Mouse (Mus musculus): Measurements from ENCODE around the gene Gm20388. TPM values are rescaled to one million over a fixed set of nuclear protein-coding genes. Genes with fewer than 3 reads are reported as not detected.
A peak's percentile ranks its signal among the peaks of the same experiment; 100 is the strongest.

Gene Gm20388
- polyA plus RNA-seq, 1 experiment from 2014 or later: 1.4 TPM

DNA sequence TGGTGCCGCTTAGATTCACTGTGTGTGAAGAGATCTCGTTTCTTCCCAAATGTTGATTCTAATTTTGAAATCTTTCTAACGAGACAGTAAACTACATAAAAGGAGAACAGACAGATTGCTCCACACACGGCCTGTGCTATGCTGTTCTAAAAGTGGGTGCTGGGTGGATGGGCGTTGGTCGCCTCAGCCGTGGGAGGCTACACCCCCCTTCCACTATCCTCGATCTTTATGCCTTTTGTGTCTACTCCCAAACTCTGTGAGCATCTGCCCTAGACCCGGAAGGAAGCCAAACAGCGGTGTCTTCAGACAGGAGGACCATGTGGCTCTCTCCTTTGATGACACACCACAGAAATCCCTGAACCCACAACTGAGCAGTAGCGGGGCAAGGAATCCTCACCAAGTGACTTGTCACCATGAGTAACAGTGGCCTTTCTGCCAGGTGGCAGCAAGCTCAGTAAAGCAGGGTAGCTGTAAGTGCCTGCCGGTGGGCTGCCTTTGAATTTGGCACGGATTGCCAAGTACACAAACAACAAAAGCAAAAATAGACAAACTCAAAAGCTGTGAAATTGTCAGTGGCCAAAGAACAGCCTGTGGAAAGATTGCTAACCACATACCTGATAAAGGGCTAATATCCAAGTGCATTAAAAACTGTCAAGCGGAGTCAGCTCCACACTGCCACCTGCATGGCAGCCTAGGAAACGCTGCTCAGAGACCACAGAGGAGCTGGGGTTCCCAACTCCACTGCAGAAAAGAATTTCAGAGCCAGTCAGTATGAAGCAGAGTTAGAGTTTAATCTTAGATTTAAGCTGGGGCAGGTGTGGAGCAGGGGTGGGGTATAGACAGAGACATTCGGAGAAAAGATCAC, 3858.1 kb downstream of the Gm20388 start:
- no peaks in the 10 kb centered on the region for H3K27me3 ChIP-seq (ENCODE audit: control insufficient read depth, insufficient read depth, low read depth, low read length)
- ATAC-seq (ENCODE audit: low read depth): no peak
- no peak overlapping the region for H3K9ac ChIP-seq (ENCODE audit: low read depth, low read length)
- H3K4me1 ChIP-seq (ENCODE audit: control insufficient read depth, low read depth, low read length): no peaks in the 10 kb centered on the region; the same call in 1 of the 2 replicates
- H3K36me3 ChIP-seq (ENCODE audit: control insufficient read depth, insufficient read depth): no peaks in the 10 kb centered on the region
- no peak overlapping the region for H3K27ac ChIP-seq (ENCODE audit: low read length)
- H3K4me2 ChIP-seq (ENCODE audit: low read depth, low read length): no peak overlapping the region
- no peaks in the 10 kb centered on the region for H3K9me3 ChIP-seq (replicated peaks; ENCODE audit: control insufficient read depth, low read length)
- 49% methylated on average over 16 of the region's 16 CpGs for WGBS (ENCODE audit: insufficient replicate concordance)
- no peak overlapping the region for H3K4me3 ChIP-seq (ENCODE audit: low read depth, low read length)

DNA sequence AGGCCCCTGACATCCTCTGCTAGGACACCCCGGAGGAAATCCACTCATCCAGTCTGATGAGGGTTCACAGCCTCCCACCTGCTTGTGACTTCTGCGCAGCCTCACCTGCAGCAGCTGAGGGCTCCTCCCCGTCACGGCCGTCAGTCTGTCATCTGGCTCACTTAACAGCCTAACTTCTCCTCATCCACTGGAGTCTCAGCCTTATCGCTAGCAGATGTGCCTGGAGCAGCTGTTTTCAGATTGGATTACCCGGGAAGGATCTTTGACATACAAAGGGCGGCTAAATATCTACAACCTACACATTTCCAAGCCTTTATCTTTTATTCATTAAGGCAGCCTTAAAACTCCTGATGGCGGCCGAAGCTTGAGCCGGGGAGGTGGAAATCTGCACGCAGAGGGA, 3862.8 kb downstream of the Gm20388 start:
- Histone ChIP-seq H3K27ac (ENCODE audit: low read length) (no peak overlapping the region), H3K9me3 (replicated peaks; ENCODE audit: control insufficient read depth, low read length) (no peaks in the 10 kb centered on the region), H3K9ac (ENCODE audit: low read depth, low read length) (no peak overlapping the region), H3K27me3 (ENCODE audit: control insufficient read depth, insufficient read depth, low read depth, low read length) (no peaks in the 10 kb centered on the region), H3K4me3 (ENCODE audit: low read depth, low read length) (no peak overlapping the region), H3K4me2 (ENCODE audit: low read depth, low read length) (no peak overlapping the region), H3K4me1 (ENCODE audit: control insufficient read depth, low read depth, low read length) (no peaks in the 10 kb centered on the region; the same call in 1 of the 2 replicates), H3K36me3 (ENCODE audit: control insufficient read depth, insufficient read depth) (no peaks in the 10 kb centered on the region)
- WGBS (ENCODE audit: insufficient replicate concordance): 55% methylated on average over 12 of the region's 12 CpGs
- no peak for ATAC-seq (ENCODE audit: low read depth)

DNA sequence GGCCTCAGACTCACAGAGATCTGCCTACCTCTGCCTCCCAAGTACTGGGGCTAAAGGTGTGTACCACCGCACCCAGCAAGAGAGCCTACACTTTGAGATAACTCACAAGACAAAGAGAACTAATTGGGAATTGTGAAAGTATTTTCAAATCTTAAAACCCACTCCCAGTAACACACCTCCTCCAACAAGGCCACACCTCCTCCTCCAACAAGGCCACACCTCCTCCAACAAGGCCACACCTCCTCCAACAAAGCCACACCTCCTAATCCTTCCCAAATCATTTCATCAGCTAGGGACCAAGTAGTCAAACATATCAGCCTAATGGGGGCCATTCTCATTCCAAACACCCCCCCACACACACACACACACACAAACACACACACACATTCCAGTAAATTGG, 3863.8 kb downstream of the Gm20388 start:
- Histone ChIP-seq H3K9ac (ENCODE audit: low read depth, low read length) (no peak overlapping the region), H3K36me3 (ENCODE audit: control insufficient read depth, insufficient read depth) (no peaks in the 10 kb centered on the region), H3K4me3 (ENCODE audit: low read depth, low read length) (no peak overlapping the region), H3K27ac (ENCODE audit: low read length) (no peak overlapping the region), H3K4me1 (ENCODE audit: control insufficient read depth, low read depth, low read length) (no peaks in the 10 kb centered on the region; the same call in 1 of the 2 replicates), H3K9me3 (replicated peaks; ENCODE audit: control insufficient read depth, low read length) (no peaks in the 10 kb centered on the region), H3K4me2 (ENCODE audit: low read depth, low read length) (no peak overlapping the region), H3K27me3 (ENCODE audit: control insufficient read depth, insufficient read depth, low read depth, low read length) (no peaks in the 10 kb centered on the region)
- 89% methylated on average over 1 of the region's 1 CpGs for WGBS (ENCODE audit: insufficient replicate concordance)
- ATAC-seq (ENCODE audit: low read depth): no peak

DNA sequence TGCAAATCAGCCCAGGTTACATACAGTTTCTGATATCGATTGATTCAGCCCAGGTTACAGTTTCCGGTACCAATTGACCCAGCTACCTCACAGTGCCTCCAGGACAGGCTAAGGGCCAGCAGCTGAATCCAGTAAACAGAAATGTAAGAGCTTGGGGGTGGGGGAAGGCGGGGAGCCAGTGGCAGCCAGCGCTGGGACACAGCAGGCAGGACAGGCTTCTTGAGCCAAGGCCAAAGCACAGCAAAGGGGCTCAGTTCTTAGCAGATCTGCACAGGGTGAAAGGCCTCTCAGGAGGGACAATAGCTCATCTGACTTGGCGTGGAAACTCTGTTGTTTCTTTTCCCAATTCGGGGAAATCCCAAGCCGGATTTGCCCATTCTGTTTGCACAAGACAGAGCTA, 3866.7 kb downstream of the Gm20388 start:
- Histone ChIP-seq H3K27ac (ENCODE audit: low read length) (no peak overlapping the region), H3K9me3 (replicated peaks; ENCODE audit: control insufficient read depth, low read length) (no peaks in the 10 kb centered on the region), H3K4me3 (ENCODE audit: low read depth, low read length) (no peak overlapping the region), H3K4me1 (ENCODE audit: control insufficient read depth, low read depth, low read length) (no peaks in the 10 kb centered on the region; the same call in 1 of the 2 replicates), H3K4me2 (ENCODE audit: low read depth, low read length) (no peak overlapping the region), H3K27me3 (ENCODE audit: control insufficient read depth, insufficient read depth, low read depth, low read length) (no peaks in the 10 kb centered on the region), H3K9ac (ENCODE audit: low read depth, low read length) (no peak overlapping the region), H3K36me3 (ENCODE audit: control insufficient read depth, insufficient read depth) (no peaks in the 10 kb centered on the region)
- ATAC-seq (ENCODE audit: low read depth): no peak
- WGBS (ENCODE audit: insufficient replicate concordance): 47% methylated on average over 7 of the region's 7 CpGs

DNA sequence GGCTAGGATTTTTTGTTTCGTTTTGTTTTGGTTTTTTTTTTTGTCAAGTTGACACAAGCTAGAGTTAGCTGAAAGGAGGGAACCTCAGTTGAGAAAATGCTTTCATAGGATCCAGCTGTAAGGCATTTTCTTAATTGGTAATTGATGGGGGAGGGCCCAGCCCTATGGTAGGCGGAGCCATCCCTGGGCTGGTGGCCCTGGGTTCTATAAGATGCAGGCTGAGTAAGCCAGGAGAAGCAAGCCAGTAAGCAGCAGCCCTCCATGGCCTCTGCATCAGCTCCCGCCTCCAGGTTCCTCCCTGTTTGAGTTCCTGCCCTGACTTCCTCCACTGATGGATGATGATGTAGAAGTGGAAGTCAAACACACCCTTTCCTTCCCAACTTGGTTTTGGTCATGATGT, 3869.8 kb downstream of the Gm20388 start:
- H3K36me3 ChIP-seq (ENCODE audit: control insufficient read depth, insufficient read depth): no peaks in the 10 kb centered on the region
- H3K4me1 ChIP-seq (ENCODE audit: control insufficient read depth, low read depth, low read length): no peaks in the 10 kb centered on the region; the same call in none of the 2 replicates
- no peaks in the 10 kb centered on the region for H3K9me3 ChIP-seq (replicated peaks; ENCODE audit: control insufficient read depth, low read length)
- no peak overlapping the region for H3K27ac ChIP-seq (ENCODE audit: low read length)
- WGBS (ENCODE audit: insufficient replicate concordance): 36% methylated on average over 3 of the region's 3 CpGs
- no peaks in the 10 kb centered on the region for H3K27me3 ChIP-seq (ENCODE audit: control insufficient read depth, insufficient read depth, low read depth, low read length)
- no peak overlapping the region for H3K9ac ChIP-seq (ENCODE audit: low read depth, low read length)
- H3K4me2 ChIP-seq (ENCODE audit: low read depth, low read length): no peak overlapping the region
- no peak for ATAC-seq (ENCODE audit: low read depth)
- H3K4me3 ChIP-seq (ENCODE audit: low read depth, low read length): no peak overlapping the region

GRCm38 (mm10) chr8:123781256-123781655, 3870.6 kb downstream of the Gm20388 start:
- Histone ChIP-seq H3K36me3 (ENCODE audit: control insufficient read depth, insufficient read depth) (no peaks in the 10 kb centered on the region), H3K9ac (ENCODE audit: low read depth, low read length) (no peak overlapping the region), H3K9me3 (replicated peaks; ENCODE audit: control insufficient read depth, low read length) (no peaks in the 10 kb centered on the region), H3K4me2 (ENCODE audit: low read depth, low read length) (no peak overlapping the region), H3K4me3 (ENCODE audit: low read depth, low read length) (no peak overlapping the region), H3K27ac (ENCODE audit: low read length) (no peak overlapping the region), H3K4me1 (ENCODE audit: control insufficient read depth, low read depth, low read length) (no peaks in the 10 kb centered on the region; the same call in none of the 2 replicates), H3K27me3 (ENCODE audit: control insufficient read depth, insufficient read depth, low read depth, low read length) (no peaks in the 10 kb centered on the region)
- 48% methylated on average over 8 of the region's 8 CpGs for WGBS (ENCODE audit: insufficient replicate concordance)
- ATAC-seq (ENCODE audit: low read depth): no peak

- Histone ChIP-seq H3K9ac (ENCODE audit: low read depth, low read length) (no peak overlapping the region), H3K4me1 (ENCODE audit: control insufficient read depth, low read depth, low read length) (no peaks in the 10 kb centered on the region; the same call in none of the 2 replicates), H3K4me3 (ENCODE audit: low read depth, low read length) (no peak overlapping the region), H3K9me3 (replicated peaks; ENCODE audit: control insufficient read depth, low read length) (no peaks in the 10 kb centered on the region), H3K27ac (ENCODE audit: low read length) (no peak overlapping the region), H3K36me3 (ENCODE audit: control insufficient read depth, insufficient read depth) (no peaks in the 10 kb centered on the region), H3K27me3 (ENCODE audit: control insufficient read depth, insufficient read depth, low read depth, low read length) (no peaks in the 10 kb centered on the region), H3K4me2 (ENCODE audit: low read depth, low read length) (no peak overlapping the region)
- peak; percentile 67 for ATAC-seq (ENCODE audit: low read depth)
- WGBS (ENCODE audit: insufficient replicate concordance): 6% methylated on average over 6 of the region's 6 CpGs
Observed at GRCm38 (mm10) chr8:123783525-123784249, 3873.0 kb downstream of the Gm20388 start.

DNA sequence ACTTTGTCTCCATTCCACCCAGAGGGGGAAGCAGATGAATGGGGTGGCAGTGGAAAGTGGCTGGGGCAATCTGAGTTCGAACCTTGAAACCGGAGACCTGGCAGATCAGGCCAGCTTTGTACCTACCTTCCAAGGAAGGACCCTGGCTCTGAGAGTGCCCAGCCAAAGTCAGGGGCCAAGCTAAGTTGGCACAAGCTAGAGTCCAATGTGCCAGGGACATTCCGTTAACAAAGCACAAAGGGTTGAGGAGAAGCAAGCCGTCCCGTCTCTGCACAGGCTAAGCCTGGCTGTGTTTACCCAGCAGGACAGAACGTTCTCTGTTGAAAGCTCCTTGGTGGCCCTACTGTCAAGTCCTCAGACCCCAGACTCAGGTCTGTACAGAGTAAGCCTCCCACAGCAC, 3875.5 kb downstream of the Gm20388 start:
- Histone ChIP-seq H3K27me3 (ENCODE audit: control insufficient read depth, insufficient read depth, low read depth, low read length) (no peaks in the 10 kb centered on the region), H3K4me3 (ENCODE audit: low read depth, low read length) (no peak overlapping the region), H3K4me2 (ENCODE audit: low read depth, low read length) (no peak overlapping the region), H3K9me3 (replicated peaks; ENCODE audit: control insufficient read depth, low read length) (no peaks in the 10 kb centered on the region), H3K27ac (ENCODE audit: low read length) (no peak overlapping the region), H3K9ac (ENCODE audit: low read depth, low read length) (no peak overlapping the region), H3K4me1 (ENCODE audit: control insufficient read depth, low read depth, low read length) (no peaks in the 10 kb centered on the region; the same call in none of the 2 replicates), H3K36me3 (ENCODE audit: control insufficient read depth, insufficient read depth) (no peaks in the 10 kb centered on the region)
- 68% methylated on average over 6 of the region's 6 CpGs for WGBS (ENCODE audit: insufficient replicate concordance)
- ATAC-seq (ENCODE audit: low read depth): no peak

DNA sequence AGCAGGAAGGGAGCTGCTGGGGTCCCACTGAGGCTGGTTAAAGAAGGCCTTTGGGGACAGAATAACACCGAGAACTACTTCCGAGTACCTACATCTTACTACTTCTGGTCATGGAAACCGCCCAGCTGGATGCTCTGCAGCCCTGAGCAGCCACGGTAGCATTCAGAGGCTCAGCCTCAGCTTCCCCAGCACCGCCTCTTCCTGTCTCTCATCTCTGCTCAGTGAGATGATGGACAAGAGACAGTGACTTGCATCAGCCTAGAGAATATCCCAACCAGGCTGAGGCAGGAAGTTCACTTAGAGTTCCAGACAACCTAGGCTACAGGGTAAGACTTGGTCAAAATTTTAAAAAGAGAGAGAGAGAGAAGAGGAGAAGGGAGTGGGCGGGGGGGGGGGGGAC, 3876.0 kb downstream of the Gm20388 start:
- Histone ChIP-seq H3K27ac (ENCODE audit: low read length) (no peak overlapping the region), H3K27me3 (ENCODE audit: control insufficient read depth, insufficient read depth, low read depth, low read length) (no peaks in the 10 kb centered on the region), H3K9me3 (replicated peaks; ENCODE audit: control insufficient read depth, low read length) (no peaks in the 10 kb centered on the region), H3K4me3 (ENCODE audit: low read depth, low read length) (no peak overlapping the region), H3K36me3 (ENCODE audit: control insufficient read depth, insufficient read depth) (no peaks in the 10 kb centered on the region), H3K4me1 (ENCODE audit: control insufficient read depth, low read depth, low read length) (no peaks in the 10 kb centered on the region; the same call in none of the 2 replicates), H3K4me2 (ENCODE audit: low read depth, low read length) (no peak overlapping the region), H3K9ac (ENCODE audit: low read depth, low read length) (no peak overlapping the region)
- no peak for ATAC-seq (ENCODE audit: low read depth)
- WGBS (ENCODE audit: insufficient replicate concordance): 47% methylated on average over 5 of the region's 6 CpGs

Measured in liver, embryonic 16.5 days (tissue).